8 mouse cellular contexts compared by ENCODE assay signal in the genomic region with DNA sequence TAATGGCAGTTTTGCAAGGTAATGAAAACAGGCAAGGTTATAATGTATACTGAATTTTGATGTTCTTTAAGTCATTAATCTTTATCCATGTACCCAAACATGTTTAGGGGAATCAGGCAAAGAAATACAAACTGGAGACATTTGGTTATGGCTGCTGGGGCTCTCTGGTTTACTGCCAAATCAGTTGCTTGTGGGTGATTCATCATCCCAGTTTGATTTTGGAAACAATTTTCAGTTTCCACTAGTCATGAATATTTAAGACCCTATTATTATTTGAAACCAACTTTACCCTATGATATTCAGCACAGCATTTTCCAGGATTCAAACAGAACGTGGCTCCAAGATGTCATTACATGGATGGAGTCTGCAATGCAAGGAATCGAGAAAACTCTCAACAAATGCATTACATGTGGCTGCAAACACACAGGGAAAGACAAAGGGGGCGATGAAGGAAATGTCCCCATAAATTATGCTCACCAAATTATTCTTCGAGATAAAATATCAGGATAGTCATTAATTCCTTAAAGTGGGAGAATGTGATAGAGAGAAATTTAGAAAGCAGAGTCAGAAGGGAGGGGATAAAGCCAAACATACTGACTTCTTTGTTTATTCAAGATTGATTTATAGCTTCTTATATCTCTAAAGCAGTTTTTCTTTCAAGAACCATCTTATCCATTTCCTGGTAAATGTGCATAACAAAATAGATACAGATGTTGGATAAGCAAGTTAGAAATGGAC. TPM values are rescaled to one million over a fixed set of nuclear protein-coding genes. Genes with fewer than 3 reads are reported as not detected.
A peak's percentile ranks its signal among the peaks of the same experiment; 100 is the strongest.
DNase-seq lines count a peak whose midpoint lies in the region; ATAC-seq and TF ChIP-seq lines count a peak whose summit lies in the region.

No protein-coding gene starts in this region.

- WGBS in neural tube, embryonic 13.5 days, result 38% methylated on average over 4 of the region's 4 CpGs

- no peaks in the 10 kb centered on the region for H3K27me3 ChIP-seq in neural tube, embryonic 13.5 days

- H3K4me3 ChIP-seq in left cerebral cortex, adult 2 months, result no peak overlapping the region
- no peak overlapping the region for H3K4me3 ChIP-seq in neural tube, embryonic 13.5 days

- ATAC-seq in frontal cortex, adult (ENCODE audit: low TSS enrichment), result peak; percentile 20; the same call in 1 of the 2 replicates
- 0 out of 2 replicates have a peak, but pooled peaks have one; percentile 38 for ATAC-seq in neural tube, embryonic 13.5 days (ENCODE audit: low read depth)

- H3K36me3 ChIP-seq in neural tube, embryonic 13.5 days, result no peaks in the 10 kb centered on the region

- intact Hi-C loops in left cerebral cortex, adult 2 months (cut with DNase I), result loop anchor here (10.0 kb wide), 2 partner anchors 214 to 216 kb away; no protein-coding TSS in a partner anchor

- no peak for TF ChIP-seq CTCF in left cerebral cortex, adult 2 months (IDR thresholded peaks at IDR 0.05)

- no peak for DNase-seq in frontal cortex, postnatal 10 days (ENCODE audit: low spot score in 2 of 2)
- no peak for DNase-seq in left cerebral cortex, adult 2 months (ENCODE audit: extremely low spot score in 1 of 2, low spot score in 2 of 2)
- no peak for DNase-seq in left cerebral cortex, adult 9 months (ENCODE audit: low spot score in 2 of 2)
- peak; percentile 40 for DNase-seq in fibroblast of lung, adult 2 months (ENCODE audit: low read depth)
- no peak for DNase-seq in gastrocnemius, postnatal 4 days (ENCODE audit: low spot score in 2 of 2)
- DNase-seq in adrenal gland, postnatal 14 days, result no peak

- peaks cover 32% of the 10 kb centered on the region for H3K4me1 ChIP-seq in neural tube, embryonic 13.5 days (replicated peaks)

- no peak overlapping the region; the same call in 1 of the 2 replicates for H3K4me2 ChIP-seq in neural tube, embryonic 13.5 days

- no peak overlapping the region for H3K9ac ChIP-seq in neural tube, embryonic 13.5 days

- H3K9me3 ChIP-seq in neural tube, embryonic 13.5 days, result no peaks in the 10 kb centered on the region

- peak overlapping the region; percentile 34 for H3K27ac ChIP-seq in left cerebral cortex, adult 2 months
- H3K27ac ChIP-seq in neural tube, embryonic 13.5 days (replicated peaks), result peak overlapping the region; percentile 78

RNA-seq across cellular contexts. Expression of a gene that starts 8.4 kb away (rescaled TPM):
- total RNA-seq in left cerebral cortex, adult 2 months (2021), result 100 to 1,000 TPM; 358 to 392 TPM
- 622 and 732 TPM in 2 replicates for polyA plus RNA-seq in neural tube, embryonic 13.5 days (2015; fragmentation: Nextera tagmentation; extraction: Ambion mirVana)
- 100 to 1,000 TPM; 173 to 176 TPM for total RNA-seq in gastrocnemius, postnatal 4 days (2021)
- total RNA-seq in adrenal gland, postnatal 14 days (2021), result 58.7 and 59.5 TPM in 2 replicates
